Mouse (Mus musculus) limb, embryonic 15.5 days (tissue): ENCODE results near the gene Tmprss11c. TPM values are rescaled to one million over a fixed set of nuclear protein-coding genes. Genes with fewer than 3 reads are reported as not detected.

Source experiments
- ATAC-seq: fragments of 200-750 bp; cut with Nextera tagmentation; 2 replicates; pipeline ENCODE4 v1.8.0; 2017; ENCODE audit warnings: low read depth, moderate TSS enrichment; ENCODE audit not compliant: insufficient number of reproducible peaks, low FRiP score, low TSS enrichment
- H3K27ac ChIP-seq: fragments of 300-500 bp; sonication (generic); 2 replicates; pipeline ENCODE4 v1.5.1; 2015; ENCODE audit warnings: moderate library complexity, mild to moderate bottlenecking, inconsistent platforms
- H3K27me3 ChIP-seq: fragments of 300-500 bp; sonication (generic); 2 replicates; pipeline ENCODE4 v1.6.1; 2015; ENCODE audit warnings: inconsistent platforms
- H3K36me3 ChIP-seq: fragments of 300-500 bp; sonication (generic); 2 replicates; pipeline ENCODE4 v1.6.1; 2015; ENCODE audit warnings: inconsistent platforms
- H3K4me1 ChIP-seq: fragments of 300-500 bp; sonication (generic); 2 replicates; pipeline ENCODE4 v1.6.1; 2015; ENCODE audit warnings: inconsistent platforms
- H3K4me2 ChIP-seq: fragments of 300-500 bp; sonication (generic); 2 replicates; pipeline ENCODE4 v1.6.1; 2015; ENCODE audit warnings: mild to moderate bottlenecking, inconsistent platforms
- H3K4me3 ChIP-seq: fragments of 300-500 bp; sonication (generic); 2 replicates; pipeline ENCODE4 v1.5.1; 2015; ENCODE audit warnings: mild to moderate bottlenecking, inconsistent platforms
- H3K9ac ChIP-seq: fragments of 300-500 bp; sonication (generic); 2 replicates; pipeline ENCODE4 v1.6.1; 2015; ENCODE audit warnings: inconsistent platforms
- H3K9me3 ChIP-seq: fragments of 300-500 bp; sonication (generic); 2 replicates; pipeline ENCODE4 v1.6.1; 2016; ENCODE audit warnings: inconsistent platforms
- WGBS: fragments of 180-500 bp; shearing (Covaris S2); methylation state at CpG from one replicate; pipeline ENCODE4 v1.1.7; 2015; 5-methylcytosine and 5-hydroxymethylcytosine counted together
- polyA plus RNA-seq: library from polyadenylated mRNA; unstranded; fragments of >200 nt; fragmentation: Nextera tagmentation; extraction: Ambion mirVana; gene quantifications from 2 replicates; pipeline ENCODE4 v1.2.1, GENCODE M21; 2015

Gene Tmprss11c
- polyA plus RNA-seq, 1 experiment from 2014 or later, result not detected

DNA sequence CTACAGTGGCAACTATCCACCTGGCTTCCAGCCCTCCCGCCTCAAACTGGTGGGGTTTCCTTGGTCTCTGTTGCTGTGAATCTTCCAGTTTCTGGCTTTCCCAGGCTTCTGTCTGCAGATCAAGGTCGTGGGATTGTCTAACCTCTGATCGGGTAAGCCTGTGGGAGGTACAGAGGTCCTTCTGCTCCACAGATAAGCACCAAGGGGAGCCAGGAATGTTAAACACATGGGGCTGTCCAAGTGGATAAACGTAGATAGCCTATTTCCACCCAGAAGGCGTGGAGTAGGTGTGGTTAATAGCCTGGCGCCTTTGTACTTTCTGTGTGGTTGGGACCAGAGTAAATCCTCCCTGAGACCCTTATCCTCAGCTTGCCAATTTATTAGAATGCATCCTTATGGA lies 101.7 kb downstream of the Tmprss11c start:
- WGBS, result 73% methylated on average over 6 of the region's 6 CpGs
- H3K9me3 ChIP-seq, result no peaks in the 10 kb centered on the region
- no peaks in the 10 kb centered on the region for H3K4me1 ChIP-seq
- H3K36me3 ChIP-seq, result no peaks in the 10 kb centered on the region
- ATAC-seq, result no peak
- no peak overlapping the region for H3K9ac ChIP-seq
- no peaks in the 10 kb centered on the region for H3K27me3 ChIP-seq
- H3K4me3 ChIP-seq, result no peak overlapping the region
- no peak overlapping the region for H3K4me2 ChIP-seq
- H3K27ac ChIP-seq, result no peak overlapping the region

Other genes with a start within 250 kb of the Tmprss11c start
- 27.1 and 28.5 TPM in 2 replicates for gene Cenpc1, start 223.7 kb downstream of the Tmprss11c start, polyA plus RNA-seq
- gene Stap1, start 217.6 kb downstream of the Tmprss11c start, polyA plus RNA-seq, result 0.63 and 0.94 TPM in 2 replicates
- 10.4 and 12.2 TPM in 2 replicates for gene Uba6, start 116.5 kb downstream of the Tmprss11c start, polyA plus RNA-seq
- gene Gnrhr, start 91.4 kb downstream of the Tmprss11c start, polyA plus RNA-seq, result not detected in 2 replicates
- 0.07 TPM in 1 of 2 replicates, not detected in the other for gene Tmprss11d, start 84.1 kb upstream of the Tmprss11c start, polyA plus RNA-seq
- not detected in 2 replicates for gene Tmprss11a, start 179.7 kb upstream of the Tmprss11c start, polyA plus RNA-seq
- gene Tmprss11g, start 229.3 kb upstream of the Tmprss11c start, polyA plus RNA-seq, result 0.06 TPM in 2 replicates